Mouse (Mus musculus) brain, embryonic 14.5 days (tissue): ENCODE results near the gene Nelfa.
"Not testable (repeated sequence)": the region's sequence is repeated elsewhere in the genome, so short reads cannot be mapped to it uniquely, and the experiment has no call there.

Experiments
- CTCF ChIP-seq: fragments of 200-500 bp; IDR thresholded peaks from 2 replicates; pipeline ENCODE4 v1.5.1; 2012; ENCODE audit warnings: inconsistent platforms, mild to moderate bottlenecking, moderate library complexity, borderline replicate concordance; ENCODE audit not compliant: insufficient read depth, insufficient read length; ENCODE audit errors: extremely low read depth
- POLR2A ChIP-seq: fragments of 200-500 bp; IDR thresholded peaks from 2 replicates; pipeline ENCODE4 v1.6.1; 2012; ENCODE audit warnings: mild to moderate bottlenecking, inconsistent platforms, borderline replicate concordance; ENCODE audit not compliant: poor library complexity, insufficient read depth, insufficient read length, severe bottlenecking; ENCODE audit errors: extremely low read depth

DNA sequence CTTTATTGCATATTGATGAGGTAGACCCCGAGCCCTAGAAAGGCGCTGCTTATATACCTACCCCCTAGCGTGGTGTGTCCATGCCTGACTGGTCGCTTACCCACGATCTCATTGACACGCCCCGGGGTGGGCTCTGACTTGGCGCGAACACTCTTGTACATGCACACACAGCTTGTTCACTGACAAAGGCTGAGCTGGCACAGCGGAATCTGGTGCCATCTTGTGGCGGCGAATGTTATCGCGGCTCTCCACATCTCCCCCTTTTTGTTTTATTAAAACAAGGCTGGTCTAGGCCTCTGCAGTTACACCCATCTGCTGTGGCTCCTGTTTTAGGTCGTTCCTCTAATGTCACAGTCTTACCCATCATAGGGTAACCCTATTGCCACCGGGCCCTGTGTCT is 10.8 kb upstream of the Nelfa start:
- TF ChIP-seq POLR2A, CTCF: not testable (repeated sequence)
